Mouse (Mus musculus): Measurements from ENCODE around the gene Chrna9. TPM values are rescaled to one million over a fixed set of nuclear protein-coding genes. Genes with fewer than 3 reads are reported as not detected.
A peak's percentile ranks its signal among the peaks of the same experiment; 100 is the strongest.

Gene Chrna9
- polyA plus RNA-seq, 1 experiment, result 1.4 TPM

GRCm38 (mm10) chr5:65954130-65955080 is 19.7 kb downstream of the Chrna9 start:
- DNase-seq, result no peak
- WGBS, result 89% methylated on average over 16 of the region's 16 CpGs
- no peak for TF ChIP-seq POLR2A (IDR thresholded peaks at IDR 0.05; ENCODE audit: borderline replicate concordance, extremely low read depth, low read depth, low read length)
- no peak for TF ChIP-seq CTCF (IDR thresholded peaks at IDR 0.05; ENCODE audit: insufficient read depth, low read length)
- Histone ChIP-seq H3K4me3 (replicated peaks; ENCODE audit: extremely low read depth, low read depth, low read length) (no peak overlapping the region), H3K4me1 (ENCODE audit: control insufficient read depth, insufficient read depth, low read length) (no peaks in the 10 kb centered on the region)

GRCm38 (mm10) chr5:65955343-65956143 is 20.8 kb downstream of the Chrna9 start:
- peak; percentile 86 for DNase-seq
- TF ChIP-seq CTCF (IDR thresholded peaks at IDR 0.05; ENCODE audit: insufficient read depth, low read length), result peak; percentile 95
- TF ChIP-seq POLR2A (IDR thresholded peaks at IDR 0.05; ENCODE audit: borderline replicate concordance, extremely low read depth, low read depth, low read length), result no peak
- H3K4me1 ChIP-seq (ENCODE audit: control insufficient read depth, insufficient read depth, low read length), result no peaks in the 10 kb centered on the region
- 26% methylated on average over 23 of the region's 23 CpGs for WGBS
- H3K4me3 ChIP-seq (replicated peaks; ENCODE audit: extremely low read depth, low read depth, low read length), result peak overlapping the region; percentile 78

- TF ChIP-seq CTCF (IDR thresholded peaks at IDR 0.05; ENCODE audit: insufficient read depth, low read length), result no peak
- no peak for TF ChIP-seq POLR2A (IDR thresholded peaks at IDR 0.05; ENCODE audit: borderline replicate concordance, extremely low read depth, low read depth, low read length)
- DNase-seq, result no peak
- WGBS, result 73% methylated on average over 9 of the region's 9 CpGs
These were observed 21.7 kb downstream of the Chrna9 start for GRCm38 (mm10) chr5:65956144-65957008.

GRCm38 (mm10) chr5:65958597-65958996 is 23.9 kb downstream of the Chrna9 start:
- TF ChIP-seq POLR2A (IDR thresholded peaks at IDR 0.05; ENCODE audit: borderline replicate concordance, extremely low read depth, low read depth, low read length) (no peak), CTCF (IDR thresholded peaks at IDR 0.05; ENCODE audit: insufficient read depth, low read length) (peak; percentile 60)
- DNase-seq, result peak; percentile 27
- no peaks in the 10 kb centered on the region for H3K4me1 ChIP-seq (ENCODE audit: control insufficient read depth, insufficient read depth, low read length)
- 2% methylated on average over 4 of the region's 4 CpGs for WGBS
- H3K4me3 ChIP-seq (replicated peaks; ENCODE audit: extremely low read depth, low read depth, low read length), result no peak overlapping the region

More at GRCm38 (mm10) chr5:65956144-65957008, 21.7 kb downstream of the Chrna9 start:
- H3K4me1 ChIP-seq (ENCODE audit: control insufficient read depth, insufficient read depth, low read length), result no peaks in the 10 kb centered on the region
- peak overlapping the region; percentile 78 for H3K4me3 ChIP-seq (replicated peaks; ENCODE audit: extremely low read depth, low read depth, low read length)

- Histone ChIP-seq H3K4me1 (ENCODE audit: control insufficient read depth, insufficient read depth, low read length) (no peaks in the 10 kb centered on the region), H3K4me3 (replicated peaks; ENCODE audit: extremely low read depth, low read depth, low read length) (no peak overlapping the region)
- no peak for TF ChIP-seq POLR2A (IDR thresholded peaks at IDR 0.05; ENCODE audit: borderline replicate concordance, extremely low read depth, low read depth, low read length)
- TF ChIP-seq CTCF (IDR thresholded peaks at IDR 0.05; ENCODE audit: insufficient read depth, low read length), result no peak
- no peak for DNase-seq
- WGBS, result 73% methylated on average over 5 of the region's 5 CpGs
These were observed 25.3 kb downstream of the Chrna9 start for GRCm38 (mm10) chr5:65959893-65960596.

GRCm38 (mm10) chr5:65960597-65960950 is 25.9 kb downstream of the Chrna9 start:
- WGBS, result 88% methylated on average over 11 of the region's 11 CpGs
- TF ChIP-seq CTCF (IDR thresholded peaks at IDR 0.05; ENCODE audit: insufficient read depth, low read length), result no peak
- TF ChIP-seq POLR2A (IDR thresholded peaks at IDR 0.05; ENCODE audit: borderline replicate concordance, extremely low read depth, low read depth, low read length), result no peak
- H3K4me1 ChIP-seq (ENCODE audit: control insufficient read depth, insufficient read depth, low read length), result no peaks in the 10 kb centered on the region
- DNase-seq, result no peak
- H3K4me3 ChIP-seq (replicated peaks; ENCODE audit: extremely low read depth, low read depth, low read length), result no peak overlapping the region

- no peak for TF ChIP-seq POLR2A (IDR thresholded peaks at IDR 0.05; ENCODE audit: borderline replicate concordance, extremely low read depth, low read depth, low read length)
- no peak for TF ChIP-seq CTCF (IDR thresholded peaks at IDR 0.05; ENCODE audit: insufficient read depth, low read length)
- Histone ChIP-seq H3K4me1 (ENCODE audit: control insufficient read depth, insufficient read depth, low read length) (no peaks in the 10 kb centered on the region), H3K4me3 (replicated peaks; ENCODE audit: extremely low read depth, low read depth, low read length) (no peak overlapping the region)
- no peak for DNase-seq
- WGBS, result 86% methylated on average over 5 of the region's 5 CpGs
These were observed 28.6 kb downstream of the Chrna9 start for GRCm38 (mm10) chr5:65963291-65963690.

- H3K4me1 ChIP-seq (ENCODE audit: control insufficient read depth, insufficient read depth, low read length), result no peaks in the 10 kb centered on the region
- no peak for TF ChIP-seq POLR2A (IDR thresholded peaks at IDR 0.05; ENCODE audit: borderline replicate concordance, extremely low read depth, low read depth, low read length)
- TF ChIP-seq CTCF (IDR thresholded peaks at IDR 0.05; ENCODE audit: insufficient read depth, low read length), result no peak
- WGBS, result 70% methylated on average over 7 of the region's 7 CpGs
- DNase-seq, result no peak
- H3K4me3 ChIP-seq (replicated peaks; ENCODE audit: extremely low read depth, low read depth, low read length), result no peak overlapping the region
These were observed 31.1 kb downstream of the Chrna9 start for GRCm38 (mm10) chr5:65965771-65966279.
